Mouse (Mus musculus): ENCODE measurements at regions not wholly inside any gene's neighbourhood (a gene's known extent, or its start where the extent isn't known, plus 50 kb on each side); places are given as distances from the start of the nearest gene placed in this dataset.

DNA sequence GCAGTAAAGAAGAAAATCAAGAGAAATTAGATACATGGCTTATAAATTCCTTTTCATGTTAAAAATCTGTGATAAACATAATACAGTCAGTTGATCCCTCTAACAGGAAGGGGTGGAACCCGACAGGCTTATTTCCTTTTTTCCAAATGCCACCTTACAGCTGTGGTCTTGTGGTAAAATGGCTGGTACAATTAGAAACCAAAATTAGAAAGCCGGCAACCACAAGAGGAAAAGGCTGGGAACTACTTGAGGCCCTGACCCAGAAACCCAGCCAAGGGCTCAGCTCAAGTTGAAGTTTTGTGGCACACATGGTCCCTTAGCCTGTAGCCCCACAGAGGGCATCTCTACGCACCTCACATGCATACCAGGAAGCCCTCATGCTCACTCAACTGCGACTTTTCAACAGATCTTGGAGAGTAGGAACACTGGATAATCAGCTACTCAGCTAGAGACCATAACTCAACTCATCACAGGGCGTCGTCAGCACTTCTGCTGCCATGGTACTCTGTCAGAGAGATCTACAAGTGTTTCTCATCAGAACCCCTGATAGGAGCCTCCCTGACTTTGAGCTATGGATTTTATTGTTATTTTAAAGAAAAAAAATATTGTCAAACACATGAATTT, 509.4 kb downstream of the Nfib start:
- WGBS: 61% methylated on average over 6 of the region's 6 CpGs
- no peaks in the 10 kb centered on the region for H3K27me3 ChIP-seq (ENCODE audit: control insufficient read depth, insufficient read depth, low read length)
- peaks cover 16% of the 10 kb centered on the region for H3K4me1 ChIP-seq (ENCODE audit: control insufficient read depth, insufficient read depth, low read length)
- H3K27ac ChIP-seq (ENCODE audit: low read length): no peak overlapping the region
- H3K4me2 ChIP-seq (ENCODE audit: low read depth, low read length): no peak overlapping the region
- H3K4me3 ChIP-seq (ENCODE audit: low read length): no peak overlapping the region
- no peak for ATAC-seq (replicated peaks; ENCODE audit: extremely low read depth, insufficient read depth, low FRiP score)
- H3K36me3 ChIP-seq (ENCODE audit: control insufficient read depth, insufficient read depth): no peaks in the 10 kb centered on the region
- H3K9ac ChIP-seq (ENCODE audit: low read length): no peak overlapping the region
- H3K9me3 ChIP-seq (replicated peaks; ENCODE audit: control insufficient read depth, low read length): no peaks in the 10 kb centered on the region

DNA sequence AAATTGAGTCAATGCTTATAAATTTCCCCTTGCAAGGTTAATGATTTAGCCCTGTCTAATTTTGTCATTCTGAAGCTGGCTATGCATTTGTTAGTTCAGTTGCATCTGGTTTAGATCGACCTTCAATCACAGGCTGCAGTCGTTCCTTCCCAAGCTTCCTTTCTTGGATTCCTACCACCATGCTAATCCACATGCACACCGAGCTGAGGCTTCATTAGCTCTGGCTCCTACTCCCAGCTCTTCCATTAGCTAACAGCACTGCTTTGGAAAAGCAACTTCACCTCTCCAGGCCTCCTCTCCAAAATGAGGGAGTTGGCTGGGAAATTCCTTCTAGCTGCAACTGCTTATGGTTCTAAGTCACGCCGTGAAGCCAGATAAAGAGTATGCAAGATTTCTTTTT, 511.6 kb downstream of the Nfib start:
- H3K27me3 ChIP-seq (ENCODE audit: control insufficient read depth, insufficient read depth, low read length): no peaks in the 10 kb centered on the region
- H3K27ac ChIP-seq (ENCODE audit: low read length): no peak overlapping the region; the same call in 1 of the 2 replicates
- H3K9ac ChIP-seq (ENCODE audit: low read length): no peak overlapping the region; the same call in 1 of the 2 replicates
- no peak overlapping the region for H3K4me2 ChIP-seq (ENCODE audit: low read depth, low read length)
- ATAC-seq (replicated peaks; ENCODE audit: extremely low read depth, insufficient read depth, low FRiP score): no peak
- H3K4me3 ChIP-seq (ENCODE audit: low read length): no peak overlapping the region
- 66% methylated on average over 5 of the region's 5 CpGs for WGBS
- H3K4me1 ChIP-seq (ENCODE audit: control insufficient read depth, insufficient read depth, low read length): peaks cover 16% of the 10 kb centered on the region
- H3K9me3 ChIP-seq (replicated peaks; ENCODE audit: control insufficient read depth, low read length): no peaks in the 10 kb centered on the region
- H3K36me3 ChIP-seq (ENCODE audit: control insufficient read depth, insufficient read depth): no peaks in the 10 kb centered on the region

DNA sequence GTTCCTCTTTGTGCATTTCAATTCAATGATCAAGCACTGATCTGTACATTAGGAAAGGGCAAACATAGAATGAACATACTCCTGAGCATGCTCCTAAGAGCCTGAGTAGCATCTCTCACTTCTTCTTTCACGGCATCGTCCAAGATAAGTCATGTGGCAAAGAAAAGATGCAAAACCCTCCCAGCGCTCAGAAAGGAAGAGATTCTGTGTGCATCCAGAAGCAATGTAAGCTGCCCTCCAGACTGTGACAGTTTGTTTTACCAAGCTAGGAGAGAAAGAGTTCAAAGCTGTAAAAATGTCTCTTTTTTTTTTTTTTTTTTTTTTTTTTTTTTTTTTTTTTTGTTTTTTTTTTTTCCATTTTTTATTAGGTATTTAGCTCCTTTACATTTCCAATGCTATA, 518.7 kb downstream of the Nfib start:
- ATAC-seq (replicated peaks; ENCODE audit: extremely low read depth, insufficient read depth, low FRiP score): no peak
- 95% methylated on average over 3 of the region's 3 CpGs for WGBS
- Histone ChIP-seq H3K9me3 (replicated peaks; ENCODE audit: control insufficient read depth, low read length) (no peaks in the 10 kb centered on the region), H3K4me2 (ENCODE audit: low read depth, low read length) (no peak overlapping the region), H3K4me3 (ENCODE audit: low read length) (no peak overlapping the region), H3K27me3 (ENCODE audit: control insufficient read depth, insufficient read depth, low read length) (no peaks in the 10 kb centered on the region), H3K4me1 (ENCODE audit: control insufficient read depth, insufficient read depth, low read length) (no peaks in the 10 kb centered on the region), H3K9ac (ENCODE audit: low read length) (no peak overlapping the region), H3K36me3 (ENCODE audit: control insufficient read depth, insufficient read depth) (no peaks in the 10 kb centered on the region), H3K27ac (ENCODE audit: low read length) (no peak overlapping the region)

DNA sequence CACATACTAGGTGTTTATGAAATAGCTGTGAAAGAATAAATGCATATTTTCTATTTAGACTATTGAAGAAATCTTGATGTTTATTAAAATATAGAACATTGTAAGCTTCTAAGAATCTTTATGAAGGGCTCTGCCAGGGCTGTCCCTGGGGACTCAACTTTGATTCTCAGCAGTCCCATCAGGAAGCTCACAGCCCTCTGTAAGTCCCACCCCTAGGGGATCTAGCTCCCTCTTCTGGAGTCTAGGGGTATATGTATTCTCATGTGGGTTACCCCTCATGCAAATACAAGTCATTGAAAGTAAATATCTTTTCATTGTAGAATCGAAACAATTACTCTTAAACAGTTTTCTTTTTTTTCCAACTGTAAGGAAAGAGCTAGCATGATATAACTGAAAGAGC, 521.6 kb downstream of the Nfib start:
- no peaks in the 10 kb centered on the region for H3K9me3 ChIP-seq (replicated peaks; ENCODE audit: control insufficient read depth, low read length)
- H3K4me2 ChIP-seq (ENCODE audit: low read depth, low read length): no peak overlapping the region
- no peak for ATAC-seq (replicated peaks; ENCODE audit: extremely low read depth, insufficient read depth, low FRiP score)
- no peak overlapping the region for H3K9ac ChIP-seq (ENCODE audit: low read length)
- H3K36me3 ChIP-seq (ENCODE audit: control insufficient read depth, insufficient read depth): no peaks in the 10 kb centered on the region
- no peak overlapping the region for H3K27ac ChIP-seq (ENCODE audit: low read length)
- 91% methylated on average over 1 of the region's 1 CpGs for WGBS
- no peak overlapping the region for H3K4me3 ChIP-seq (ENCODE audit: low read length)
- H3K27me3 ChIP-seq (ENCODE audit: control insufficient read depth, insufficient read depth, low read length): no peaks in the 10 kb centered on the region
- no peaks in the 10 kb centered on the region for H3K4me1 ChIP-seq (ENCODE audit: control insufficient read depth, insufficient read depth, low read length)

DNA sequence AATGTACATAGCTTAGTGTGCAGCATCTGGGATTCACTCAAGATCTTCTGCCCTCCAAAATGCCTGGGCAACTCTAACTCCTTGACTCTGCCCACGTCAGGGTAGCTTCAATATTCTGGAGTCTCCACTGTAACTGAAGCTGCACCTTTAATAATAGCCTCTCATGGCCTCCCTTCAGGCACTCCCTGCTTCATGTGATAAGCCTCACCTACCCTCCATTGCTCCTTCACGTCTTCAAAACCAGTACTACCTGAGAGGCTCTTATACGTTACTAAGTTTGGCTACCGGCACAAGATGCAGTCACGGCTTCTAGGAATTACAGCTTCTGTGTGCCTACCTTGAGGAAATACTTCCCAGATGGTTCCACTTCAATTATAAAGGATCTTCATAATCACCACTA, 527.4 kb downstream of the Nfib start:
- ATAC-seq (replicated peaks; ENCODE audit: extremely low read depth, insufficient read depth, low FRiP score): no peak
- no peaks in the 10 kb centered on the region for H3K4me1 ChIP-seq (ENCODE audit: control insufficient read depth, insufficient read depth, low read length)
- no peaks in the 10 kb centered on the region for H3K9me3 ChIP-seq (replicated peaks; ENCODE audit: control insufficient read depth, low read length)
- H3K36me3 ChIP-seq (ENCODE audit: control insufficient read depth, insufficient read depth): no peaks in the 10 kb centered on the region
- no peak overlapping the region for H3K4me3 ChIP-seq (ENCODE audit: low read length)
- H3K27me3 ChIP-seq (ENCODE audit: control insufficient read depth, insufficient read depth, low read length): no peaks in the 10 kb centered on the region
- H3K9ac ChIP-seq (ENCODE audit: low read length): no peak overlapping the region
- H3K27ac ChIP-seq (ENCODE audit: low read length): no peak overlapping the region
- H3K4me2 ChIP-seq (ENCODE audit: low read depth, low read length): no peak overlapping the region
- WGBS: 71% methylated on average over 5 of the region's 5 CpGs

DNA sequence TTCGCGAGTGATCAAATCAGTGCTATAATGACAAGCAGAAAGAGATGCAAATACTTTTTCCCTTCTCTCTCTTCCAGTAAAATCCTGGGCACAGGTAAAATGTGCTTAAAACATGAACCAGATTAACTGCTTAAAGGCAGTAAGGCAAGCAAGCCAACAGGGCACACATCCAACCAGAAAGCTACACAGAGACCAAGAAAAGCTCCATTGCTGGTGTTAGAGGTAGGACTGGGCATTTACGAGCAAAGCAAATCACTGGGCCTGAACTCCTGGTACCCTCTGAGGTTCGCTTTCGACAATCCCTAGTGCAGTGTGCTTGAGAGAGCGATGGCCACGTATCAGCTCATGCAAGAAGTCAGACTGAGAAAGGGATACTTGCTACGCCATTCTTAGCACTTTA, 528.8 kb downstream of the Nfib start:
- H3K9ac ChIP-seq (ENCODE audit: low read length): no peak overlapping the region
- ATAC-seq (replicated peaks; ENCODE audit: extremely low read depth, insufficient read depth, low FRiP score): no peak
- H3K4me1 ChIP-seq (ENCODE audit: control insufficient read depth, insufficient read depth, low read length): no peaks in the 10 kb centered on the region
- WGBS: 94% methylated on average over 8 of the region's 8 CpGs
- no peak overlapping the region for H3K27ac ChIP-seq (ENCODE audit: low read length)
- no peak overlapping the region for H3K4me2 ChIP-seq (ENCODE audit: low read depth, low read length)
- H3K36me3 ChIP-seq (ENCODE audit: control insufficient read depth, insufficient read depth): no peaks in the 10 kb centered on the region
- no peaks in the 10 kb centered on the region for H3K9me3 ChIP-seq (replicated peaks; ENCODE audit: control insufficient read depth, low read length)
- no peak overlapping the region for H3K4me3 ChIP-seq (ENCODE audit: low read length)
- H3K27me3 ChIP-seq (ENCODE audit: control insufficient read depth, insufficient read depth, low read length): no peaks in the 10 kb centered on the region

DNA sequence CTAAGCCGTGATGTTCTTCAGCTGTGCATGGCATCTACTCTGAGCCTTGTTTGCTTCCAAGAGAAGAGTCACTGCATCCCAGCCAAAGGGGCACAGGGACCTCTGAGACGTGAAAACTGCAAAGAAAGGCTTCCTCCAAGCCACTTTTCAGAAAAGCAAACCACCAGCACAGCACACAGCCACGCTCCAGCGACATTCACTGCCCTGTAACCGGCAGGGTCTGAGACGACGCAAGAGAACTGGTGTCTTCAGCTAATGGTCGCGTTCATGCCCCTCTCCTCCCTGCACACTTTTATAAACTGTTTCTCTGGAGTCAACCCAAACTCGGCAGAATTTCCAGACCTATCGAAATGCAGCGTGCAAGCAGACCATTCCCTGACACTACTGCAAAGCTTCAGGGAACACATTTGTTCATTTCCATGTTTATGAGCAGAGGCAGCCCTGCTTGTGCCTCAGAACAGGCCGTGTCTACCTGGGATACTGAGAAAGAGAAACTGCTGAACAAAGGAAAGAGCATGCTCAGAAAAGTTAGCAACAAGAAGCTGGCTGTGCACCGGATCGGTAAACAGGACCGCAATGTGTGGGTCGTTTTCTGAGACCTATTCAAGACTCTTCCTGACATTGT, 532.0 kb downstream of the Nfib start:
- 75% methylated on average over 17 of the region's 17 CpGs for WGBS
- Histone ChIP-seq H3K4me2 (ENCODE audit: low read depth, low read length) (no peak overlapping the region), H3K27me3 (ENCODE audit: control insufficient read depth, insufficient read depth, low read length) (no peaks in the 10 kb centered on the region), H3K9me3 (replicated peaks; ENCODE audit: control insufficient read depth, low read length) (no peaks in the 10 kb centered on the region), H3K9ac (ENCODE audit: low read length) (no peak overlapping the region), H3K4me3 (ENCODE audit: low read length) (no peak overlapping the region), H3K27ac (ENCODE audit: low read length) (no peak overlapping the region), H3K4me1 (ENCODE audit: control insufficient read depth, insufficient read depth, low read length) (no peaks in the 10 kb centered on the region), H3K36me3 (ENCODE audit: control insufficient read depth, insufficient read depth) (no peaks in the 10 kb centered on the region)
- no peak for ATAC-seq (replicated peaks; ENCODE audit: extremely low read depth, insufficient read depth, low FRiP score)

DNA sequence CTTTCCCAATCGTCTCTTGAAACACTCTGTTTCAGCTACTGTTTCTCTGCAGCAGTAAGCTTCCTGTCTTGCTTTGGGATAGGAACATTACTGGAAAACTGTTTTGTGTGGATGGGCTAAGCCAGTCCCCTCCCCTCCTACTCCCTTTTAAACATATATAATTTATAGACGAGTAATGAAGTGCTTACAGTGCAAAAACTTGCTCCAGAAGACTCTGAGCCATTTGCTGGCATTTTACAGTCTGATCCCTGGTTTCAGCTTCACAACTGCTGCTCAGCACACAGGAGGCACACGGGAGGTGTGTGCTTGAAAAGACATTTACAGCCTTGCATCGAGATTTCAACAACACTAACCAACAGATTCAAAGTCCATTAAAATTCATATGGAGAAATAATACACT, 534.6 kb downstream of the Nfib start:
- no peak for ATAC-seq (replicated peaks; ENCODE audit: extremely low read depth, insufficient read depth, low FRiP score)
- H3K27ac ChIP-seq (ENCODE audit: low read length): no peak overlapping the region
- H3K27me3 ChIP-seq (ENCODE audit: control insufficient read depth, insufficient read depth, low read length): no peaks in the 10 kb centered on the region
- 54% methylated on average over 4 of the region's 4 CpGs for WGBS
- no peak overlapping the region for H3K4me2 ChIP-seq (ENCODE audit: low read depth, low read length)
- no peak overlapping the region for H3K4me3 ChIP-seq (ENCODE audit: low read length)
- no peaks in the 10 kb centered on the region for H3K36me3 ChIP-seq (ENCODE audit: control insufficient read depth, insufficient read depth)
- peaks cover 11% of the 10 kb centered on the region for H3K4me1 ChIP-seq (ENCODE audit: control insufficient read depth, insufficient read depth, low read length)
- H3K9me3 ChIP-seq (replicated peaks; ENCODE audit: control insufficient read depth, low read length): no peaks in the 10 kb centered on the region
- no peak overlapping the region for H3K9ac ChIP-seq (ENCODE audit: low read length)

DNA sequence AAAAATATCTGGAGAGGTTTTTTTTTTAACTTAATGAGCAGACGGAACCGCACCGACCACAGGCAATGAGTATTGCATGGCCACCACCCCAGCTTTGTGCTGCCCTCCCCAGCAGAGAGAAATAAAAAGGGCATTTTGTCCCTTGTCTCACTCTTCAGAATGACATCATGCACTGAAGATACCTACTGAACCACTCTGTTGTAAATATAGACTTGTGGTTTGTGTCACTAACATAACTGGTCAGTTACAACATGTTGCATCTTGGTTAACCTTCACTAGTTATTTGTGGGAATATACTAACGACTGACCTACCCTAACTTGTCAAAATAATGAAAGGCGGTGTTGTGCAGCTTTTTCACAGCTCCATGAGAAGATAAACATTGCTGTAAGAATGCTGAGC, 537.5 kb downstream of the Nfib start:
- no peaks in the 10 kb centered on the region for H3K27me3 ChIP-seq (ENCODE audit: control insufficient read depth, insufficient read depth, low read length)
- no peak overlapping the region for H3K4me3 ChIP-seq (ENCODE audit: low read length)
- H3K36me3 ChIP-seq (ENCODE audit: control insufficient read depth, insufficient read depth): no peaks in the 10 kb centered on the region
- H3K27ac ChIP-seq (ENCODE audit: low read length): no peak overlapping the region
- H3K4me2 ChIP-seq (ENCODE audit: low read depth, low read length): no peak overlapping the region
- no peak overlapping the region for H3K9ac ChIP-seq (ENCODE audit: low read length)
- no peaks in the 10 kb centered on the region for H3K9me3 ChIP-seq (replicated peaks; ENCODE audit: control insufficient read depth, low read length)
- no peak for ATAC-seq (replicated peaks; ENCODE audit: extremely low read depth, insufficient read depth, low FRiP score)
- H3K4me1 ChIP-seq (ENCODE audit: control insufficient read depth, insufficient read depth, low read length): peaks cover 22% of the 10 kb centered on the region
- WGBS: 75% methylated on average over 5 of the region's 5 CpGs
